Mouse (Mus musculus): Measurements from ENCODE around the gene Pex14.

GRCm38 (mm10) chr4:149138515-149138914 lies 38.8 kb upstream of the Pex14 start:
- TF ChIP-seq POLR2A (IDR thresholded peaks at IDR 0.05; ENCODE audit: insufficient read depth, low read depth, low read length) (no peak), EP300 (IDR thresholded peaks at IDR 0.05; ENCODE audit: insufficient read depth, low read depth, low read length) (no peak)

Data from heart, adult 2 months (tissue).